Mouse (Mus musculus) cerebellum, adult 8-10 months (tissue): Measurements from ENCODE around the gene Klhdc1.

ENCODE experiments used
- DNase-seq: peaks from one replicate; pipeline ENCODE4 v3.0.0; 2022

Gene Klhdc1

GRCm38 (mm10) chr12:69297411-69298150, 56.6 kb downstream of the Klhdc1 start:
- no peak for DNase-seq

GRCm38 (mm10) chr12:69298281-69298680, 57.3 kb downstream of the Klhdc1 start:
- DNase-seq: no peak

DNA sequence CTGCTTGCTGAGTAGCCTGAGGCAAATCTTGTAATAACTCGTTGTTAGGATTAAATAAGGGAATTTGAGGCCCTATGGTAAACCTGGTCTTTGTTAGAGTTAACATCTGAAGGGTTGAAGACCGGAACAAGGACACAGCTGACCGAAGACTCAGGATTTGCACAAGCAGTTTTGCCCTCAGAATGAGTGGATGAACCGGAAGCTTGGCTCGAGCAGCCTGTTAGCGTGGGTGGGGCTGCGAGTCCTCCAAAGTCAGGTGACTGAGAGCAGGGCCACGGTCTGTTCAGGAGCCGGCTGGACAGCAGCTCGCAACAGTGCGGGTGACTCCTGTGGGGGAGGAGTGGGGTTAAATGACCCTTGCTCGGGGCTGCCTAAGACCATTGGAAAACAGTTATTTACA, 58.3 kb downstream of the Klhdc1 start:
- no peak for DNase-seq

DNA sequence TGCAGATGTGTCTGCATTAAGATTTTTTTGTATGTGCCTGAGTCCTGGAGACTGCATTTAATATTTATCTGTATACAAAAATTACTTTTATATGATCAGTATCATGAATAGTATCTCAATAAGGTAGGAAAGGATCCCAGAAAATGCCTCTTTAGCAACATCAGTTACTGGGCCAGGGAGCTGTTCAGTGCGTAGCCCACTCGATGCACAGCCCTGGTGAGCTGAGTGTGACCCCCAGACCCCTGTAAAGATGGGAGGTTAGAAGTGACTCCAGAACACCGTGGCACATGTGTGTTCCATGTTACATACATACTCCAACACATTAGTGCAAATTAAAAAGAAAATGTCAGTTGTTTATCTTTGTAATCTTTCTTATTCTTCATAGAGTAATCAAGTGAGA, 58.9 kb downstream of the Klhdc1 start:
- DNase-seq: no peak

DNA sequence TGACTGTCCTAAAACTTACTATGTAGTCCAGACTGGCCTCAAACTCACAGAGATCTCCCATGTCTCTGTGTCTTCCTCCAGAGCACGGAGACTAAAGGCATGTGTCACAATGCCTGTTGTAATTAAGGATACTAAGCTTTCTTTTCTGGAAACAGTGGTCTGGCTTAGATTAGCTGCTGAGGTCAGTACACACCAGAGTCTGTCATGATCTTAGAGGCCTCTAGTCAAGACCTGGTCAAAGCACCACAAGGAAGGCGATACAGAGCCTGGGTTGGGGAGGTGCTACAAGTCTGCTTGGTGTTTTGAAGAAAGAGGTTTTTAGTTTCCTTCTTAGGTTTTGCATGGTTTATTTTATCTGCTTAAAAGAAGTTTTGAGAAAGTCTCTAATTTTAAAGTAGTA, 59.4 kb downstream of the Klhdc1 start:
- DNase-seq: no peak

- no peak for DNase-seq
Measured at GRCm38 (mm10) chr12:69302171-69302570, 61.2 kb downstream of the Klhdc1 start.

- no peak for DNase-seq
Measured at GRCm38 (mm10) chr12:69304051-69304450, 63.1 kb downstream of the Klhdc1 start.

GRCm38 (mm10) chr12:69306333-69306732, 65.4 kb downstream of the Klhdc1 start:
- DNase-seq: no peak

GRCm38 (mm10) chr12:69309659-69310058, 68.7 kb downstream of the Klhdc1 start:
- no peak for DNase-seq

DNA sequence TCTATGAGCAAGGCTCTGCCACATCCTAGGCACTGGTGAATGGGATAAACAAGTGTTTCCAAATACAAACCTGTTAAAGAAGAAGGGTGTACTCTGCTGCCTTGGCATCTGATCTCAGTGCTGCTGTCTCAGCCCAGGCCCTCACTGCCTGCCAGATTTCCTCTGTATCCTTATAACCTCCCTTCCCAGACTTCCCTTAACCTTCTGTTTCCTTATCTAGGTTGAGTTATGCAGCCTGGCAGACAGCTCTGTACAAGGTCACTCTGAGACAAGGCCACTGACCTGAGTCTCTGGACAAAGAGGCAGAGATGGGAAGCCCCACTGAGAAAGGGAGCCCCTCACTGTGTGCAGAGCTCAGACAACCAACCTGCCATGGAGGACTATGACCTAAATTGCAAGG, 77.5 kb downstream of the Klhdc1 start:
- DNase-seq: no peak

DNA sequence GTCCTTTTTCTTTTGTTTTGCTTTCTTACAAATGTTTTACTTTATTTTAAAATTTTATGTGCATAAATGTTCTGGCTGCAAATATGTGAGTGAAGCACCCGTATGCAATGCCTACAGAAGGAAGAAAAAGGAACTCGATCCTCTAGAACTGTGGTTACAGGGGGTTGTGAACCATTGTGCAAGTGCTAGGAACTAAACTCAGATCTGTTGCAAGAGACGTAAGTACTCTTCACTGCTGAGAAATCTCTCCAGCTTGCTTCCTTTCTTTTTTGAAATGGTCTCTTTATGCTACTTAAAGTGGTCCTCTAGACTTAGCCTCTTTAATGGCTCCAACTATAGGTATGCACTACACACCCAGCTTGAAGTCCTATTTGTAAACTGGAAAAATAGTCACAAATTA, 90.2 kb downstream of the Klhdc1 start:
- DNase-seq: no peak

GRCm38 (mm10) chr12:69332147-69332546, 91.2 kb downstream of the Klhdc1 start:
- no peak for DNase-seq

- no peak for DNase-seq
Measured at GRCm38 (mm10) chr12:69333547-69333946, 92.6 kb downstream of the Klhdc1 start.
